Comparison of ENCODE assay signal across 9 mouse cellular contexts in the genomic region with DNA sequence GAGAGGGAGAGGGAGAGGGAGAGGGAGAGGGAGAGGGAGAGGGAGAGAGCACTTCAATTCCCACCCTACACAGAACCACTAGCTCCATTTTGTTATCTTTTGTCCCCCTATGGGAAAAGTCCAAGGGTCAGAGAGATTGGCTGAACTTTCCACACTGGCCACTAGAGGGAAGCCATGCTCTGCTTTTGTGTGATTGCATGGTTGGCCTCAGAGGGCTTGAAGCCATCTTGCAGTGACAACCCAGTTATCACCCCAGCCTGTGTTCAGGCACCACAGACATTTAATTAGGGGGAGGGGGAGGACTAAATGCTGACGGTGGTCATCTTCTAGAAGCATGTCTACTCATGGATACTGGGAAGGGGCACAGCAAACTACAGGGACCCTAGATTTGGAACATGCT.
DNase-seq lines count a peak whose midpoint lies in the region; ATAC-seq and TF ChIP-seq lines count a peak whose summit lies in the region.
"Had no signal": no experiment of that assay in that cellular context is flagged by ENCODE, and none has a peak within 500 bp of the region (broad histone marks: within the 10 kb centered on the region; RNA-seq: fewer than 3 reads in every experiment).

No protein-coding gene starts in this region.

- CTCF ChIA-PET in Patski (lab: Charles Lee): interaction anchor here (0.6 to 1.5 kb wide), 6 partner anchors 12 to 133 kb away, joined by 3 to 7 read pairs (median 4); partner anchors contain the start of gene Spice1

- POLR2A ChIA-PET in Patski (lab: Charles Lee): no interaction called here

- in situ Hi-C loops in Patski (cut with MboI; ENCODE audit: low pct_unique_long_range_greater_than_20kb): no loop called here

- no peak for DNase-seq in Patski (ENCODE audit: low read depth, low spot score)
- DNase-seq in cerebellum, adult 11-12 months: peak; percentile 81
- DNase-seq in hindlimb bud, embryonic 11.5 days (ENCODE audit: extremely low spot score, low read depth, low spot score): peak; percentile 47
- peak; percentile 58 for DNase-seq in left cerebral cortex, adult 11 months (ENCODE audit: low spot score)
- DNase-seq in retina, embryonic 14.5 days (ENCODE audit: low spot score): peak; percentile 91
- peak; percentile 73 for DNase-seq in thymus, postnatal 25 days

- TF ChIP-seq CTCF in Patski (IDR thresholded peaks at IDR 0.05): peak; percentile 92

- ATAC-seq in Patski: no peak
- 0 out of 2 replicates have a peak, but pooled peaks have one; percentile 28 for ATAC-seq in frontal cortex, adult (ENCODE audit: low TSS enrichment)
- ATAC-seq in megakaryocyte, adult 5-6 weeks (ENCODE audit: poor library complexity, severe bottlenecking): peak; percentile 92

- H3K27me3 ChIP-seq in Patski: no peaks in the 10 kb centered on the region
- H3K27me3 ChIP-seq: limb, embryonic 13.5 days had no signal
